Mouse (Mus musculus): Measurements from ENCODE around the gene Lias. TPM values are rescaled to one million over a fixed set of nuclear protein-coding genes. Genes with fewer than 3 reads are reported as not detected.

Gene Lias
- polyA plus RNA-seq, 1 experiment from 2014 or later, result 57.5 TPM

GRCm38 (mm10) chr5:65419136-65419535, 27.8 kb downstream of the Lias start:
- no peaks in the 10 kb centered on the region for H3K9me3 ChIP-seq (replicated peaks; ENCODE audit: control insufficient read depth, low read length)
- ATAC-seq (ENCODE audit: insufficient read depth, low FRiP score), result no peak
- H3K27me3 ChIP-seq (ENCODE audit: control insufficient read depth, insufficient read depth, low read length), result no peaks in the 10 kb centered on the region
- H3K4me1 ChIP-seq (ENCODE audit: control insufficient read depth, insufficient read depth, low read length), result peaks cover 14% of the 10 kb centered on the region
- 80% methylated on average over 10 of the region's 10 CpGs for WGBS
- H3K4me3 ChIP-seq (replicated peaks; ENCODE audit: low read length), result no peak overlapping the region
- H3K36me3 ChIP-seq (ENCODE audit: control insufficient read depth, insufficient read depth, low read length), result peaks cover 13% of the 10 kb centered on the region; the same call in 1 of the 2 replicates
- H3K27ac ChIP-seq (ENCODE audit: low read length), result no peak overlapping the region
- H3K9ac ChIP-seq (ENCODE audit: low read length), result no peak overlapping the region
- no peak overlapping the region for H3K4me2 ChIP-seq (ENCODE audit: low read depth, low read length)

- WGBS, result 62% methylated on average over 6 of the region's 6 CpGs
- Histone ChIP-seq H3K36me3 (ENCODE audit: control insufficient read depth, insufficient read depth, low read length) (peaks cover 17% of the 10 kb centered on the region; the same call in 1 of the 2 replicates), H3K27ac (ENCODE audit: low read length) (no peak overlapping the region), H3K4me3 (replicated peaks; ENCODE audit: low read length) (no peak overlapping the region), H3K9ac (ENCODE audit: low read length) (no peak overlapping the region), H3K9me3 (replicated peaks; ENCODE audit: control insufficient read depth, low read length) (no peaks in the 10 kb centered on the region), H3K27me3 (ENCODE audit: control insufficient read depth, insufficient read depth, low read length) (no peaks in the 10 kb centered on the region), H3K4me1 (ENCODE audit: control insufficient read depth, insufficient read depth, low read length) (peaks cover 7% of the 10 kb centered on the region), H3K4me2 (ENCODE audit: low read depth, low read length) (no peak overlapping the region)
- ATAC-seq (ENCODE audit: insufficient read depth, low FRiP score), result no peak
Observed at GRCm38 (mm10) chr5:65420822-65421221, 29.5 kb downstream of the Lias start.

- WGBS, result 92% methylated on average over 8 of the region's 8 CpGs
- Histone ChIP-seq H3K4me3 (replicated peaks; ENCODE audit: low read length) (no peak overlapping the region), H3K27ac (ENCODE audit: low read length) (no peak overlapping the region), H3K4me2 (ENCODE audit: low read depth, low read length) (no peak overlapping the region), H3K4me1 (ENCODE audit: control insufficient read depth, insufficient read depth, low read length) (no peaks in the 10 kb centered on the region), H3K36me3 (ENCODE audit: control insufficient read depth, insufficient read depth, low read length) (peaks cover 23% of the 10 kb centered on the region; the same call in 1 of the 2 replicates), H3K27me3 (ENCODE audit: control insufficient read depth, insufficient read depth, low read length) (no peaks in the 10 kb centered on the region), H3K9me3 (replicated peaks; ENCODE audit: control insufficient read depth, low read length) (no peaks in the 10 kb centered on the region), H3K9ac (ENCODE audit: low read length) (no peak overlapping the region)
- ATAC-seq (ENCODE audit: insufficient read depth, low FRiP score), result no peak
Observed at GRCm38 (mm10) chr5:65422803-65423202, 31.5 kb downstream of the Lias start.

GRCm38 (mm10) chr5:65424215-65424614, 32.9 kb downstream of the Lias start:
- peaks cover 4% of the 10 kb centered on the region for H3K4me1 ChIP-seq (ENCODE audit: control insufficient read depth, insufficient read depth, low read length)
- H3K27ac ChIP-seq (ENCODE audit: low read length), result peak overlapping the region; percentile 44
- peaks cover 23% of the 10 kb centered on the region; the same call in 1 of the 2 replicates for H3K36me3 ChIP-seq (ENCODE audit: control insufficient read depth, insufficient read depth, low read length)
- H3K4me2 ChIP-seq (ENCODE audit: low read depth, low read length), result no peak overlapping the region
- no peak overlapping the region for H3K4me3 ChIP-seq (replicated peaks; ENCODE audit: low read length)
- no peak overlapping the region for H3K9ac ChIP-seq (ENCODE audit: low read length)
- H3K27me3 ChIP-seq (ENCODE audit: control insufficient read depth, insufficient read depth, low read length), result no peaks in the 10 kb centered on the region
- peak; percentile 91 for ATAC-seq (ENCODE audit: insufficient read depth, low FRiP score)
- no peaks in the 10 kb centered on the region for H3K9me3 ChIP-seq (replicated peaks; ENCODE audit: control insufficient read depth, low read length)
- 58% methylated on average over 6 of the region's 6 CpGs for WGBS

GRCm38 (mm10) chr5:65425251-65425650, 34.0 kb downstream of the Lias start:
- H3K4me3 ChIP-seq (replicated peaks; ENCODE audit: low read length), result no peak overlapping the region
- no peaks in the 10 kb centered on the region for H3K27me3 ChIP-seq (ENCODE audit: control insufficient read depth, insufficient read depth, low read length)
- WGBS, result 71% methylated on average over 5 of the region's 5 CpGs
- H3K36me3 ChIP-seq (ENCODE audit: control insufficient read depth, insufficient read depth, low read length), result 0 out of 2 replicates have a peak, but pooled peaks cover 20% of the 10 kb centered on the region
- no peak for ATAC-seq (ENCODE audit: insufficient read depth, low FRiP score)
- H3K9me3 ChIP-seq (replicated peaks; ENCODE audit: control insufficient read depth, low read length), result no peaks in the 10 kb centered on the region
- H3K4me2 ChIP-seq (ENCODE audit: low read depth, low read length), result no peak overlapping the region
- peaks cover 4% of the 10 kb centered on the region for H3K4me1 ChIP-seq (ENCODE audit: control insufficient read depth, insufficient read depth, low read length)
- no peak overlapping the region for H3K9ac ChIP-seq (ENCODE audit: low read length)
- no peak overlapping the region for H3K27ac ChIP-seq (ENCODE audit: low read length)

- peak; percentile 49; the same call in 1 of the 2 replicates for ATAC-seq (ENCODE audit: insufficient read depth, low FRiP score)
- 0 out of 2 replicates have a peak, but pooled peaks cover 15% of the 10 kb centered on the region for H3K36me3 ChIP-seq (ENCODE audit: control insufficient read depth, insufficient read depth, low read length)
- H3K4me2 ChIP-seq (ENCODE audit: low read depth, low read length), result no peak overlapping the region
- peak overlapping the region; percentile 79 for H3K27ac ChIP-seq (ENCODE audit: low read length)
- WGBS, result 34% methylated on average over 4 of the region's 4 CpGs
- H3K9me3 ChIP-seq (replicated peaks; ENCODE audit: control insufficient read depth, low read length), result no peaks in the 10 kb centered on the region
- peaks cover 7% of the 10 kb centered on the region for H3K4me1 ChIP-seq (ENCODE audit: control insufficient read depth, insufficient read depth, low read length)
- H3K27me3 ChIP-seq (ENCODE audit: control insufficient read depth, insufficient read depth, low read length), result no peaks in the 10 kb centered on the region
- H3K4me3 ChIP-seq (replicated peaks; ENCODE audit: low read length), result no peak overlapping the region
- H3K9ac ChIP-seq (ENCODE audit: low read length), result no peak overlapping the region
Observed at GRCm38 (mm10) chr5:65428321-65428720, 37.0 kb downstream of the Lias start.

GRCm38 (mm10) chr5:65429441-65429840, 38.1 kb downstream of the Lias start:
- ATAC-seq (ENCODE audit: insufficient read depth, low FRiP score), result no peak
- H3K4me3 ChIP-seq (replicated peaks; ENCODE audit: low read length), result no peak overlapping the region
- H3K4me2 ChIP-seq (ENCODE audit: low read depth, low read length), result no peak overlapping the region
- WGBS, result 76% methylated on average over 5 of the region's 5 CpGs
- no peaks in the 10 kb centered on the region for H3K9me3 ChIP-seq (replicated peaks; ENCODE audit: control insufficient read depth, low read length)
- H3K4me1 ChIP-seq (ENCODE audit: control insufficient read depth, insufficient read depth, low read length), result peaks cover 14% of the 10 kb centered on the region
- 0 out of 2 replicates have a peak, but pooled peaks cover 10% of the 10 kb centered on the region for H3K36me3 ChIP-seq (ENCODE audit: control insufficient read depth, insufficient read depth, low read length)
- no peak overlapping the region for H3K9ac ChIP-seq (ENCODE audit: low read length)
- no peaks in the 10 kb centered on the region for H3K27me3 ChIP-seq (ENCODE audit: control insufficient read depth, insufficient read depth, low read length)
- H3K27ac ChIP-seq (ENCODE audit: low read length), result peak overlapping the region; percentile 39; the same call in 1 of the 2 replicates

GRCm38 (mm10) chr5:65434471-65435362, 43.4 kb downstream of the Lias start:
- Histone ChIP-seq H3K36me3 (ENCODE audit: control insufficient read depth, insufficient read depth, low read length) (no peaks in the 10 kb centered on the region), H3K4me3 (replicated peaks; ENCODE audit: low read length) (peak overlapping the region; percentile 81), H3K9me3 (replicated peaks; ENCODE audit: control insufficient read depth, low read length) (no peaks in the 10 kb centered on the region), H3K4me2 (ENCODE audit: low read depth, low read length) (peak overlapping the region; percentile 60), H3K27ac (ENCODE audit: low read length) (peak overlapping the region; percentile 85), H3K4me1 (ENCODE audit: control insufficient read depth, insufficient read depth, low read length) (peaks cover 10% of the 10 kb centered on the region), H3K9ac (ENCODE audit: low read length) (peak overlapping the region; percentile 82), H3K27me3 (ENCODE audit: control insufficient read depth, insufficient read depth, low read length) (no peaks in the 10 kb centered on the region)
- no peak for ATAC-seq (ENCODE audit: insufficient read depth, low FRiP score)
- WGBS, result 3% methylated on average over 15 of the region's 15 CpGs

- peak overlapping the region; percentile 60 for H3K4me2 ChIP-seq (ENCODE audit: low read depth, low read length)
- peaks cover 10% of the 10 kb centered on the region for H3K4me1 ChIP-seq (ENCODE audit: control insufficient read depth, insufficient read depth, low read length)
- H3K9me3 ChIP-seq (replicated peaks; ENCODE audit: control insufficient read depth, low read length), result no peaks in the 10 kb centered on the region
- peak overlapping the region; percentile 81 for H3K4me3 ChIP-seq (replicated peaks; ENCODE audit: low read length)
- H3K27me3 ChIP-seq (ENCODE audit: control insufficient read depth, insufficient read depth, low read length), result no peaks in the 10 kb centered on the region
- H3K9ac ChIP-seq (ENCODE audit: low read length), result peak overlapping the region; percentile 82
- WGBS, result under 1% methylated on average over 47 of the region's 47 CpGs
- peak overlapping the region; percentile 85 for H3K27ac ChIP-seq (ENCODE audit: low read length)
- no peaks in the 10 kb centered on the region for H3K36me3 ChIP-seq (ENCODE audit: control insufficient read depth, insufficient read depth, low read length)
- no peak for ATAC-seq (ENCODE audit: insufficient read depth, low FRiP score)
Observed at GRCm38 (mm10) chr5:65435363-65435805, 44.1 kb downstream of the Lias start.
